Mouse (Mus musculus): Measurements from ENCODE around the gene Odc1. TPM values are rescaled to one million over a fixed set of nuclear protein-coding genes. Genes with fewer than 3 reads are reported as not detected.

Gene Odc1
- polyA plus RNA-seq, 1 experiment from 2014 or later = 94.3 TPM

- Histone ChIP-seq H3K27ac (no peak overlapping the region), H3K4me1 (replicated peaks) (no peaks in the 10 kb centered on the region), H3K9me3 (replicated peaks) (no peaks in the 10 kb centered on the region), H3K4me3 (no peak overlapping the region), H3K27me3 (no peaks in the 10 kb centered on the region), H3K4me2 (no peak overlapping the region), H3K36me3 (no peaks in the 10 kb centered on the region), H3K9ac (no peak overlapping the region)
- WGBS = 83% methylated on average over 7 of the region's 7 CpGs
- ATAC-seq (replicated peaks; ENCODE audit: insufficient number of reproducible peaks, insufficient read depth, low FRiP score, low read depth) = no peak
Measured at GRCm38 (mm10) chr12:17588906-17589612, 44.5 kb downstream of the Odc1 start.

GRCm38 (mm10) chr12:17591249-17591648, 46.7 kb downstream of the Odc1 start:
- Histone ChIP-seq H3K4me1 (replicated peaks) (no peaks in the 10 kb centered on the region), H3K4me3 (no peak overlapping the region), H3K4me2 (no peak overlapping the region), H3K9me3 (replicated peaks) (no peaks in the 10 kb centered on the region), H3K27me3 (no peaks in the 10 kb centered on the region), H3K27ac (no peak overlapping the region), H3K9ac (no peak overlapping the region), H3K36me3 (no peaks in the 10 kb centered on the region)
- 55% methylated on average over 4 of the region's 4 CpGs for WGBS
- no peak for ATAC-seq (replicated peaks; ENCODE audit: insufficient number of reproducible peaks, insufficient read depth, low FRiP score, low read depth)

- no peaks in the 10 kb centered on the region for H3K36me3 ChIP-seq
- no peak overlapping the region for H3K9ac ChIP-seq
- no peak for ATAC-seq (replicated peaks; ENCODE audit: insufficient number of reproducible peaks, insufficient read depth, low FRiP score, low read depth)
- H3K4me2 ChIP-seq = no peak overlapping the region
- H3K4me1 ChIP-seq (replicated peaks) = no peaks in the 10 kb centered on the region
- H3K27me3 ChIP-seq = no peaks in the 10 kb centered on the region
- H3K27ac ChIP-seq = no peak overlapping the region
- H3K4me3 ChIP-seq = no peak overlapping the region
- WGBS = 79% methylated on average over 2 of the region's 2 CpGs
- H3K9me3 ChIP-seq (replicated peaks) = no peaks in the 10 kb centered on the region
Measured at GRCm38 (mm10) chr12:17593956-17594355, 49.4 kb downstream of the Odc1 start.

- WGBS = 87% methylated on average over 4 of the region's 4 CpGs
- no peak overlapping the region for H3K4me3 ChIP-seq
- no peak overlapping the region for H3K9ac ChIP-seq
- no peak for ATAC-seq (replicated peaks; ENCODE audit: insufficient number of reproducible peaks, insufficient read depth, low FRiP score, low read depth)
- H3K27me3 ChIP-seq = no peaks in the 10 kb centered on the region
- no peaks in the 10 kb centered on the region for H3K36me3 ChIP-seq
- no peaks in the 10 kb centered on the region for H3K9me3 ChIP-seq (replicated peaks)
- no peak overlapping the region for H3K4me2 ChIP-seq
- H3K27ac ChIP-seq = no peak overlapping the region
- no peaks in the 10 kb centered on the region for H3K4me1 ChIP-seq (replicated peaks)
Measured at GRCm38 (mm10) chr12:17594701-17595100, 50.1 kb downstream of the Odc1 start.

GRCm38 (mm10) chr12:17595166-17595565, 50.6 kb downstream of the Odc1 start:
- Histone ChIP-seq H3K27ac (no peak overlapping the region), H3K4me3 (no peak overlapping the region), H3K4me2 (no peak overlapping the region), H3K36me3 (no peaks in the 10 kb centered on the region), H3K27me3 (no peaks in the 10 kb centered on the region), H3K9ac (no peak overlapping the region), H3K4me1 (replicated peaks) (no peaks in the 10 kb centered on the region), H3K9me3 (replicated peaks) (no peaks in the 10 kb centered on the region)
- WGBS = 100% methylated on average over 1 of the region's 1 CpGs
- no peak for ATAC-seq (replicated peaks; ENCODE audit: insufficient number of reproducible peaks, insufficient read depth, low FRiP score, low read depth)

Other genes with a start within 250 kb of the Odc1 start
- gene Atp6v1c2, start 215.4 kb upstream of the Odc1 start, polyA plus RNA-seq (2015; fragmentation: Nextera tagmentation; extraction: Ambion mirVana) = 0.35 and 0.51 TPM in 2 replicates
- gene Nol10, start 196.3 kb upstream of the Odc1 start, polyA plus RNA-seq (2015; fragmentation: Nextera tagmentation; extraction: Ambion mirVana) = 11.2 and 13.0 TPM in 2 replicates
- 20.7 and 29.3 TPM in 2 replicates for gene Hpcal1, start 146.1 kb downstream of the Odc1 start, polyA plus RNA-seq (2015; fragmentation: Nextera tagmentation; extraction: Ambion mirVana)

All from heart, embryonic 15.5 days (tissue).